Mouse (Mus musculus) liver, embryonic 11.5 days (tissue): ENCODE measurements around the gene Cdh8. TPM values are rescaled to one million over a fixed set of nuclear protein-coding genes. Genes with fewer than 3 reads are reported as not detected.

Source experiments
- ATAC-seq: fragments of 200-750 bp; cut with Nextera tagmentation; replicated peaks from 2 replicates; pipeline ENCODE4 v1.8.0; 2017; ENCODE audit warnings: moderate number of reproducible peaks, mild to moderate bottlenecking, moderate TSS enrichment, moderate library complexity; ENCODE audit not compliant: low FRiP score
- DNase-seq: peaks from one replicate; pipeline ENCODE4 v3.0.0-alpha.2; 2017; ENCODE audit warnings: low spot score
- H3K27ac ChIP-seq: fragments of 300-500 bp; sonication (generic); 2 replicates; pipeline ENCODE4 v1.5.1; 2014; ENCODE audit warnings: mild to moderate bottlenecking, low read depth, low read length, control low read depth
- H3K27me3 ChIP-seq: fragments of 300-500 bp; sonication (generic); replicated peaks from 2 replicates; pipeline ENCODE4 v1.6.1; 2014; ENCODE audit warnings: low read length, mixed read lengths; ENCODE audit not compliant: control insufficient read depth, insufficient read depth
- H3K36me3 ChIP-seq: fragments of 300-500 bp; sonication (generic); 2 replicates; pipeline ENCODE4 v1.6.1; 2014; ENCODE audit warnings: mild to moderate bottlenecking, low read length, moderate library complexity, mixed read lengths; ENCODE audit not compliant: control insufficient read depth, insufficient read depth
- H3K4me1 ChIP-seq: fragments of 300-500 bp; sonication (generic); replicated peaks from 2 replicates; pipeline ENCODE4 v1.6.1; 2014; ENCODE audit warnings: low read length, mixed read lengths; ENCODE audit not compliant: control insufficient read depth, insufficient read depth
- H3K4me2 ChIP-seq: fragments of 300-500 bp; sonication (generic); 2 replicates; pipeline ENCODE4 v1.6.1; 2014; ENCODE audit warnings: mild to moderate bottlenecking, control low read depth, moderate library complexity
- H3K4me3 ChIP-seq: fragments of 300-500 bp; sonication (generic); 2 replicates; pipeline ENCODE4 v1.5.1; 2014; ENCODE audit warnings: low read depth, low read length, control low read depth
- H3K9ac ChIP-seq: fragments of 300-500 bp; sonication (generic); 2 replicates; pipeline ENCODE4 v1.6.1; 2014; ENCODE audit warnings: low read depth, low read length, control low read depth
- H3K9me3 ChIP-seq: fragments of 300-500 bp; sonication (generic); 2 replicates; pipeline ENCODE4 v1.6.1; 2016; ENCODE audit warnings: low read length, inconsistent platforms, mixed read lengths; ENCODE audit not compliant: control insufficient read depth
- WGBS: fragments of 180-500 bp; shearing (Covaris S2); extraction: QIAGEN DNeasy Blood & Tissue Kit; methylation state at CpG from one replicate; pipeline ENCODE4 v1.1.7; 2014; 5-methylcytosine and 5-hydroxymethylcytosine counted together
- polyA plus RNA-seq: library from polyadenylated mRNA; unstranded; fragments of >200 nt; fragmentation: Nextera tagmentation; extraction: Ambion mirVana; gene quantifications from 2 replicates; pipeline ENCODE4 v1.2.1, GENCODE M21; 2014

The Cdh8 gene
- polyA plus RNA-seq = 0.29 and 0.60 TPM in 2 replicates

- H3K9ac ChIP-seq = no peak within 1 kb of the TSS
- ATAC-seq = 0 out of 2 replicates have a peak, but pooled peaks have one; percentile 23
Measured at GRCm38 (mm10) chr8:99415966-99416781, at the start of gene Cdh8. TSS of gene Cdh8 (minus strand) at chr8:99416471.

GRCm38 (mm10) chr8:99446506-99446905 lies 30.2 kb upstream of the Cdh8 start:
- Histone ChIP-seq H3K36me3 (no peaks in the 10 kb centered on the region), H3K9ac (no peak overlapping the region), H3K27me3 (no peaks in the 10 kb centered on the region), H3K4me3 (no peak overlapping the region), H3K4me1 (no peaks in the 10 kb centered on the region), H3K27ac (no peak overlapping the region), H3K9me3 (no peaks in the 10 kb centered on the region), H3K4me2 (no peak overlapping the region)
- 92% methylated on average over 1 of the region's 1 CpGs for WGBS
- DNase-seq = no peak
- ATAC-seq = no peak

More at GRCm38 (mm10) chr8:99415966-99416781, at the start of gene Cdh8:
- H3K36me3 ChIP-seq = no peaks in the 10 kb centered on the region
- peak; percentile 38 for DNase-seq
- peaks cover 38% of the 10 kb centered on the region for H3K27me3 ChIP-seq
- WGBS = 2% methylated on average over 58 of the region's 58 CpGs
- no peaks in the 10 kb centered on the region for H3K9me3 ChIP-seq
- peak within 1 kb of the TSS; percentile 62 for H3K4me2 ChIP-seq
- peak within 1 kb of the TSS; percentile 32 for H3K4me3 ChIP-seq
- no peak within 1 kb of the TSS for H3K27ac ChIP-seq
- H3K4me1 ChIP-seq = no peaks in the 10 kb centered on the region

- 69% methylated on average over 4 of the region's 4 CpGs for WGBS
- Histone ChIP-seq H3K27ac (no peak overlapping the region), H3K4me3 (no peak overlapping the region), H3K4me1 (no peaks in the 10 kb centered on the region), H3K9me3 (no peaks in the 10 kb centered on the region), H3K9ac (no peak overlapping the region), H3K4me2 (no peak overlapping the region), H3K36me3 (no peaks in the 10 kb centered on the region), H3K27me3 (no peaks in the 10 kb centered on the region)
- DNase-seq (no peak), ATAC-seq (no peak)
Measured at GRCm38 (mm10) chr8:99425901-99426300, 9.6 kb upstream of the Cdh8 start.

GRCm38 (mm10) chr8:99421516-99421915 lies 5.2 kb upstream of the Cdh8 start:
- DNase-seq (no peak), ATAC-seq (no peak)
- no peak overlapping the region for H3K9ac ChIP-seq
- no peaks in the 10 kb centered on the region for H3K9me3 ChIP-seq
- H3K4me1 ChIP-seq = no peaks in the 10 kb centered on the region
- no peak overlapping the region for H3K27ac ChIP-seq
- no peak overlapping the region for H3K4me3 ChIP-seq
- no peak overlapping the region for H3K4me2 ChIP-seq
- 33% methylated on average over 7 of the region's 7 CpGs for WGBS
- H3K36me3 ChIP-seq = no peaks in the 10 kb centered on the region
- H3K27me3 ChIP-seq = peaks cover 10% of the 10 kb centered on the region

- WGBS = 78% methylated on average over 4 of the region's 4 CpGs
- no peak overlapping the region for H3K9ac ChIP-seq
- no peak overlapping the region for H3K4me2 ChIP-seq
- no peak overlapping the region for H3K4me3 ChIP-seq
- no peaks in the 10 kb centered on the region for H3K36me3 ChIP-seq
- no peaks in the 10 kb centered on the region for H3K9me3 ChIP-seq
- ATAC-seq (no peak), DNase-seq (no peak)
- peaks cover 28% of the 10 kb centered on the region for H3K27me3 ChIP-seq
- H3K27ac ChIP-seq = no peak overlapping the region
- no peaks in the 10 kb centered on the region for H3K4me1 ChIP-seq
Measured at GRCm38 (mm10) chr8:99419726-99420125, 3.5 kb upstream of the Cdh8 start.

- Histone ChIP-seq H3K27me3 (peaks cover 38% of the 10 kb centered on the region), H3K4me1 (no peaks in the 10 kb centered on the region), H3K4me3 (no peak overlapping the region), H3K9me3 (no peaks in the 10 kb centered on the region), H3K9ac (no peak overlapping the region), H3K27ac (no peak overlapping the region), H3K4me2 (no peak overlapping the region), H3K36me3 (no peaks in the 10 kb centered on the region)
- WGBS = 50% methylated on average over 7 of the region's 7 CpGs
- no peak for DNase-seq
- no peak for ATAC-seq
Measured at GRCm38 (mm10) chr8:99417456-99417855, 1.2 kb upstream of the Cdh8 start.

GRCm38 (mm10) chr8:99415076-99415965 lies 950 bp downstream of the Cdh8 start:
- Histone ChIP-seq H3K9me3 (no peaks in the 10 kb centered on the region), H3K4me3 (peak overlapping the region; percentile 32), H3K4me2 (peak overlapping the region; percentile 62)

GRCm38 (mm10) chr8:99414483-99414921 lies 1.8 kb downstream of the Cdh8 start:
- Histone ChIP-seq H3K4me1 (no peaks in the 10 kb centered on the region), H3K27ac (no peak overlapping the region), H3K9me3 (no peaks in the 10 kb centered on the region), H3K4me2 (no peak overlapping the region), H3K36me3 (no peaks in the 10 kb centered on the region), H3K9ac (no peak overlapping the region), H3K4me3 (no peak overlapping the region), H3K27me3 (peaks cover 38% of the 10 kb centered on the region)
- ATAC-seq (no peak), DNase-seq (no peak)
- 13% methylated on average over 9 of the region's 9 CpGs for WGBS

More at GRCm38 (mm10) chr8:99415076-99415965, 950 bp downstream of the Cdh8 start:
- Histone ChIP-seq H3K9ac (no peak overlapping the region), H3K27me3 (peaks cover 38% of the 10 kb centered on the region), H3K36me3 (no peaks in the 10 kb centered on the region), H3K4me1 (no peaks in the 10 kb centered on the region), H3K27ac (no peak overlapping the region)
- no peak for ATAC-seq
- DNase-seq = peak; percentile 32
- WGBS = 1% methylated on average over 48 of the region's 48 CpGs
